Mouse (Mus musculus): ENCODE results near the gene Clns1a. TPM values are rescaled to one million over a fixed set of nuclear protein-coding genes. Genes with fewer than 3 reads are reported as not detected.
A peak's percentile ranks its signal among the peaks of the same experiment; 100 is the strongest.

Gene Clns1a
- total RNA-seq, 2 experiments from 2014 or later: 97.6 to 105 TPM

DNA sequence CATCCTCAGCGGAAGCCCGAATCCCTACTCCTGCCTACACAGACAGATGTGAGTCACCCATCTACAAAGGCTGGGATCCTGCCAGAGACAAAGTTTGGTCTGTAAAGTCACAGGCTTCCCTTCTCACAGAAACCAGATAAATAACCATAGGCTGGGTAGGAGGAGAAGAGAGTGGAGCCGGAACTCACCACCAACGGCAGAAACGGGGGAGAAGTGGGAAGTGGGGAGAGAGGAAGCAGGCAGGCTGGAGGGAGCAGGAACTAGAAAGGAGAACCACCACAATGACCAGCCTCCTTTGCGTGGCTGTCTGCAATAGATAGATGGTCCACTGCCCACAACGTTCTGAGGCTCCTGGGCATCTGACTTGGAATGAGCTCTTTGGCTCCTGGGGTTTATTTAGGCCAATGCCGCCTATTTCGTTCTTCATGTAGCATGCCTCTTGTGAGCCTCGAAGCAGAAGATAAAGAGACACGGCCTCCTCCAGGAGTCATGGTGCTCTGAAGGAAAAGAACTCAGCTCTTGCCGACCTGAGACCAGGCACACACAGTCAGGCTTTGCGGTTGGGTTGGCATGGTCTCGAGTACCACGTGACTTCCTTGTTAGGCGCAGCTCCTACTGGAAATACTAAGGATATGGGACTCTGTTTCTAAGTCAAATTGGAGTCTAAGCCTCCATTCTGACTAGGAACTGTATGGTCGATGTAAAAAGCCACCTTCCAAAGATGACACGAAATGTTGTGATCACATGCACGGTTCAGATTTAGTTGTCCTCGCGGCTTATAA is 68.9 kb downstream of the Clns1a start:
- ATAC-seq (ENCODE audit: poor library complexity, severe bottlenecking): peak; percentile 94

DNA sequence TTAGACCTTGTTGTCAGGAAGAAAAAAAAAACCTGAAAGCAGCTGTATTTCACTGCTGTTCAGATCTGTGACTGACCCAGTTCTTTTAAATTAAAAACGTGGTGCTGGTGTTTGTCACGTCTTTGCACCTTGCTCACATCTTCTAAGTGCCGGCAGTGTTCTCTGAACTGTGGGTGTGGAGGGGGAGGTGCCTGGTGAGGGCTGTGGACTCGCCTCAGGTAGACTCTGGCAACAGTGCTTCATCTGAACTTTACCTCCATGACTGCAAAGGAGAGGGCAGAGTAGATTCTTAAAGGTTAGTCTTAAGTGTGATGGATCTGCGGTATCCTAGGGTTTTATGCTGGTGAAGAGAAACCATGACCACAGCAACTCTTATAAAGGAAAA is 69.5 kb downstream of the Clns1a start:
- ATAC-seq (ENCODE audit: poor library complexity, severe bottlenecking): no peak

DNA sequence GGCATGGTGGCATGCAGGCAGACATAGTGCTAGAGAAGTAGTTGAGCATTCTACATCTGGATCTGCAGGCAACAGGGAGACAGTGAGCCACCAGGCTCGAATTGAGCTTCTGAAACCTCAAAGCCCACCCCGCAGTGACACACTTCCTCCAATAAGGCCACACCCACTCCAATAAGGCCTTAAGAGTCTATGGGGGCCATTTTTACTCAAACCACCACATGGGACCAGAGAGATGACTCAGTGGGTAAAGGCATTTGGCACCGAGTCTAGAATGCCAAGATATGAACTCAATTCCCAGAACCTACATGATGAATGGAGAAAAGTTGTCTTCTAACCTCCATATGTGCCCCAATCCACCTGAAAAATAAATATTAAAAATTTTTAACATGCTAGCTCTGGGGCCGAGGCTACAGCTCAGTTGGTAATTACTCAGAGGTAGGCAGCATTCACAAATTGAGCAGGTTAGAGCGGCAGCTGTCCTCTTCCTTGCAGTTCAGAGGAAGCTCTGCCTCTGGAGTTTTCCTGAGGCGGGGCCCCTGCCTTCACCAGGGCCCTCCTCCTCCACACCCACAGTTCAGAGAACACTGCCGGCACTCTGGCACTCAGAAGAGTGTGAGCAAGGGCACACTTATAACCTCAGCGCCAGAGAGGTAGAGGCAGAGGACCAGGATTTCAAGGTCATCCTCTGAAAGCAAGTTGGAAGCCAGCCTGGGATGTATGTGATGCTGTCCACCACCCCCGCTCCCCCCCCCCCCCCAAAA is 70.2 kb downstream of the Clns1a start:
- no peak for ATAC-seq (ENCODE audit: poor library complexity, severe bottlenecking)

DNA sequence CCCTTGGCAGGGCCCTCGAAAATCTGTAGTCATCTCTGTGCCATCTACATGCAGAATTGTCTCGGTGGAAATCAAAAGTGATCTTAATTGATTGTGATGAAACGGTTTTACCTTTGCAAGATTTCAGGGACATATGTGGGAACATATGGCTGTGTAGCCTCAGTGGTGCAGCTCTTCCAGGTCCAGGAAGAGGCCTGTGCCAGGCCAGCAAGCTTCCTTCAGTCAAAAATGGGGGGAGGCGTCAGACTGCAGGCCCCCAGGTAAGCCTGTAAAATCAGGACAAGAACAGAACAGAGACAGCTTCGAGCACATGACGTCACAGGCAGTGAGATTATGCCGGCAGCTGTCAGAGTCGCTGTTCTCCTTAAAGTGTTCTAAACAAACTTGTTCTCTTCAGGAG is 71.4 kb downstream of the Clns1a start:
- no peak for ATAC-seq (ENCODE audit: poor library complexity, severe bottlenecking)

DNA sequence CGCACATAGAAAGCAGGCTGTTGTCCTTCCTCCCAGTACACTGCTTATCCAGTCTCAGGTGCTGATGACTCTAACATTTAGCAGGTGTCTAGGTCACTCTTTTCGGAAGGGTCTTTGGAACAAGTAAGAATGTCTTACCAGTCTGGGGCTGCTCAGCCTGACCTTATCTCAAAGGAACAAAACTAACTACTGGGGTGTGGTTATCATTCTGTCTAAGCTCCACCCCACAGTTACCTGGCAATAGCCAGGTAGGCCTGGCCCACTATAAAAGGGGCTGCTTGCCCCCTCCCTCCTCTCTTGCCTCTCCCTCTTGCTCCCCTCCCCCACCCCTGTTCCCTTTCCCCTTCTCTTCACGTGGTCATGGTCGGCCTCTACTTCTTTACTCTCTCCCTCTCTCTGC is 72.6 kb downstream of the Clns1a start:
- ATAC-seq (ENCODE audit: poor library complexity, severe bottlenecking): no peak

Other genes with a start within 250 kb of the Clns1a start
- gene Kctd14, start 245.3 kb upstream of the Clns1a start, total RNA-seq (2015): 13.3 and 14.8 TPM in 2 replicates
- gene Kctd14, start 245.3 kb upstream of the Clns1a start, total RNA-seq (2017): 3.9 and 4.9 TPM in 2 replicates
- 89.9 and 91.2 TPM in 2 replicates for gene Ints4, start 215.7 kb upstream of the Clns1a start, total RNA-seq (2015)
- 49.6 and 51.4 TPM in 2 replicates for gene Ints4, start 215.7 kb upstream of the Clns1a start, total RNA-seq (2017)
- gene Aamdc, start 117.1 kb upstream of the Clns1a start, total RNA-seq (2015): 16.3 and 17.6 TPM in 2 replicates
- 22.9 and 23.9 TPM in 2 replicates for gene Aamdc, start 117.1 kb upstream of the Clns1a start, total RNA-seq (2017)
- gene Rsf1, start 116.7 kb upstream of the Clns1a start, total RNA-seq (2015): 23.0 and 25.5 TPM in 2 replicates
- 28.6 and 36.5 TPM in 2 replicates for gene Rsf1, start 116.7 kb upstream of the Clns1a start, total RNA-seq (2017)
- 0.23 and 0.42 TPM in 2 replicates for gene Aqp11, start 41.7 kb downstream of the Clns1a start, total RNA-seq (2015)
- gene Aqp11, start 41.7 kb downstream of the Clns1a start, total RNA-seq (2017): 0.04 TPM in 2 replicates
- 39.8 and 40.9 TPM in 2 replicates for gene Pak1, start 91.9 kb downstream of the Clns1a start, total RNA-seq (2015)
- 40.4 and 40.7 TPM in 2 replicates for gene Pak1, start 91.9 kb downstream of the Clns1a start, total RNA-seq (2017)
- gene Gdpd4, start 223.3 kb downstream of the Clns1a start, total RNA-seq (2015): not detected in 2 replicates
- not detected in 2 replicates for gene Gdpd4, start 223.3 kb downstream of the Clns1a start, total RNA-seq (2017)

All from megakaryocyte, adult 5-6 weeks (primary cell).